Mouse (Mus musculus) liver, adult 2 months (tissue): Measurements from ENCODE around the gene Tmco1. TPM values are rescaled to one million over a fixed set of nuclear protein-coding genes. Genes with fewer than 3 reads are reported as not detected.
A peak's percentile ranks its signal among the peaks of the same experiment; 100 is the strongest.

ENCODE experiments used
- DNase-seq: peaks from one replicate; pipeline ENCODE4 v3.0.0-alpha.2; 2011; ENCODE audit warnings: low read depth, low spot score; ENCODE audit errors: extremely low read depth
- H3K27ac ChIP-seq: fragments of 200-500 bp; replicated peaks from 2 replicates; pipeline ENCODE4 v1.5.1; 2012; ENCODE audit warnings: low read depth, mild to moderate bottlenecking, control low read depth, inconsistent platforms, low read length; ENCODE audit not compliant: insufficient read depth
- H3K27me3 ChIP-seq: fragments of 200-500 bp; 2 replicates; pipeline ENCODE4 v1.6.1; 2012; ENCODE audit warnings: mild to moderate bottlenecking, moderate library complexity, low read length, inconsistent platforms; ENCODE audit not compliant: control insufficient read depth, insufficient read depth
- H3K36me3 ChIP-seq: fragments of 200-500 bp; 2 replicates; pipeline ENCODE4 v1.6.1; 2012; ENCODE audit warnings: low read length, inconsistent platforms; ENCODE audit not compliant: control insufficient read depth, insufficient read depth
- H3K4me1 ChIP-seq: fragments of 200-500 bp; 2 replicates; pipeline ENCODE4 v1.6.1; 2011; ENCODE audit warnings: low read length; ENCODE audit not compliant: control insufficient read depth, insufficient read depth
- H3K4me3 ChIP-seq: fragments of 200-500 bp; 2 replicates; pipeline ENCODE4 v1.5.1; 2011; ENCODE audit warnings: low read depth, mild to moderate bottlenecking, control low read depth, low read length, moderate library complexity; ENCODE audit not compliant: insufficient read depth
- H3K79me2 ChIP-seq: fragments of 200-500 bp; 2 replicates; pipeline ENCODE4 v1.6.1; 2012; ENCODE audit warnings: inconsistent platforms, mild to moderate bottlenecking, low read length, moderate library complexity; ENCODE audit not compliant: control insufficient read depth, insufficient read depth
- H3K9ac ChIP-seq: fragments of 200-500 bp; 2 replicates; pipeline ENCODE4 v1.6.1; 2012; ENCODE audit warnings: low read depth, mild to moderate bottlenecking, control low read depth, inconsistent platforms, low read length
- CTCF ChIP-seq: fragments of 200-500 bp; IDR thresholded peaks from 2 replicates; pipeline ENCODE4 v1.5.1; 2011; ENCODE audit warnings: low read depth, low read length, control low read depth
- POLR2A ChIP-seq: fragments of 200-500 bp; IDR thresholded peaks from 2 replicates; pipeline ENCODE4 v1.6.1; 2011; ENCODE audit warnings: low read length, control low read depth; ENCODE audit not compliant: insufficient read depth; ENCODE audit errors: extremely low read depth
- WGBS: fragments of 180-500 bp; shearing (Covaris S2); methylation state at CpG from one replicate; pipeline ENCODE4 v1.1.7; 2018; 5-methylcytosine and 5-hydroxymethylcytosine counted together
- polyA plus RNA-seq: library from polyadenylated mRNA; depleted of rRNA; stranded (reverse); fragments of >200 nt; gene quantifications from 2 replicates; pipeline ENCODE4 v1.2.3, GENCODE M21; 2012
- total RNA-seq: library from RNA; depleted of rRNA; stranded (reverse); fragments of >200 nt; gene quantifications from 2 replicates; pipeline ENCODE4 v1.2.3, GENCODE M21; 2014

Tmco1 gene
- total and polyA plus RNA-seq, 2 experiments: 71.5 to 162 TPM

- peaks cover 8% of the 10 kb centered on the region; the same call in 1 of the 2 replicates for H3K4me1 ChIP-seq
- H3K79me2 ChIP-seq: peaks cover 17% of the 10 kb centered on the region; the same call in 1 of the 2 replicates
- peak within 1 kb of the TSS; percentile 77 for H3K4me3 ChIP-seq
- WGBS: 0% methylated on average over 2 of the region's 2 CpGs
- no peaks in the 10 kb centered on the region for H3K27me3 ChIP-seq
- DNase-seq: no peak
- H3K9ac ChIP-seq: peak within 1 kb of the TSS; percentile 87
- H3K36me3 ChIP-seq: no peaks in the 10 kb centered on the region
- peak within 1 kb of the TSS; percentile 63 for H3K27ac ChIP-seq
- TF ChIP-seq CTCF (no peak), POLR2A (no peak)
Measured at GRCm38 (mm10) chr1:167285320-167285355, 23.0 kb upstream of the Tmco1 start, which contains the start of gene Uck2. Gene Uck2, minus strand, starts transcription at chr1:167285320.

- no peak for TF ChIP-seq POLR2A
- TF ChIP-seq CTCF: no peak
- Histone ChIP-seq H3K9ac (no peak overlapping the region), H3K4me3 (no peak overlapping the region), H3K27ac (no peak overlapping the region), H3K79me2 (peaks cover 15% of the 10 kb centered on the region; the same call in 1 of the 2 replicates), H3K27me3 (no peaks in the 10 kb centered on the region), H3K36me3 (no peaks in the 10 kb centered on the region), H3K4me1 (peaks cover 8% of the 10 kb centered on the region; the same call in 1 of the 2 replicates)
- DNase-seq: no peak
- WGBS: 9% methylated on average over 8 of the region's 8 CpGs
Measured at GRCm38 (mm10) chr1:167285356-167285755, 22.8 kb upstream of the Tmco1 start.

DNA sequence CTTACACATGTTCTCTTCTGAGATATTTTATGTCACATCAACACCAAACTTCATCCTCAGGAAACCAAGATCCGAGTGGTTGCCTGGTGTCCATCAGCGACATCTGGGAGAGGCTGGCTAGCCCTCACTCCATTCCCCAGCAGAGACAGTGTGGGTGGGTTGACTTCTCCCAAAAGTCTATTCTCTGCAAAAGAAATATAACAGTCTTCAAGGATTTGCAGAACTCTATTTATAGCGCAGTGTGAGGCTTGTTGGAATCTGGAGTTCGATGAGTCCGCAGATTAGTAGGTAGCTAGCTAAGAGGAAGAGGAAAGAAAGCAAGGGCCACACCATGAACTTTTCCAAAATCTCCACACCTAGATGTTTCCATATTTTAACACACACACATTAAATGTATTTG, 21.0 kb upstream of the Tmco1 start:
- Histone ChIP-seq H3K27ac (no peak overlapping the region), H3K27me3 (no peaks in the 10 kb centered on the region), H3K4me1 (peaks cover 8% of the 10 kb centered on the region; the same call in 1 of the 2 replicates), H3K4me3 (no peak overlapping the region), H3K9ac (no peak overlapping the region), H3K36me3 (no peaks in the 10 kb centered on the region), H3K79me2 (peaks cover 12% of the 10 kb centered on the region; the same call in 1 of the 2 replicates)
- TF ChIP-seq POLR2A: no peak
- TF ChIP-seq CTCF: no peak
- no peak for DNase-seq
- WGBS: 86% methylated on average over 5 of the region's 5 CpGs

- H3K4me3 ChIP-seq: no peak overlapping the region
- H3K27me3 ChIP-seq: no peaks in the 10 kb centered on the region
- no peak for TF ChIP-seq POLR2A
- H3K79me2 ChIP-seq: peaks cover 8% of the 10 kb centered on the region; the same call in 1 of the 2 replicates
- WGBS: 57% methylated on average over 11 of the region's 11 CpGs
- H3K36me3 ChIP-seq: no peaks in the 10 kb centered on the region
- no peak overlapping the region for H3K9ac ChIP-seq
- H3K27ac ChIP-seq: no peak overlapping the region
- peaks cover 5% of the 10 kb centered on the region; the same call in 1 of the 2 replicates for H3K4me1 ChIP-seq
- no peak for DNase-seq
Measured at GRCm38 (mm10) chr1:167288665-167289538, 19.3 kb upstream of the Tmco1 start.

DNA sequence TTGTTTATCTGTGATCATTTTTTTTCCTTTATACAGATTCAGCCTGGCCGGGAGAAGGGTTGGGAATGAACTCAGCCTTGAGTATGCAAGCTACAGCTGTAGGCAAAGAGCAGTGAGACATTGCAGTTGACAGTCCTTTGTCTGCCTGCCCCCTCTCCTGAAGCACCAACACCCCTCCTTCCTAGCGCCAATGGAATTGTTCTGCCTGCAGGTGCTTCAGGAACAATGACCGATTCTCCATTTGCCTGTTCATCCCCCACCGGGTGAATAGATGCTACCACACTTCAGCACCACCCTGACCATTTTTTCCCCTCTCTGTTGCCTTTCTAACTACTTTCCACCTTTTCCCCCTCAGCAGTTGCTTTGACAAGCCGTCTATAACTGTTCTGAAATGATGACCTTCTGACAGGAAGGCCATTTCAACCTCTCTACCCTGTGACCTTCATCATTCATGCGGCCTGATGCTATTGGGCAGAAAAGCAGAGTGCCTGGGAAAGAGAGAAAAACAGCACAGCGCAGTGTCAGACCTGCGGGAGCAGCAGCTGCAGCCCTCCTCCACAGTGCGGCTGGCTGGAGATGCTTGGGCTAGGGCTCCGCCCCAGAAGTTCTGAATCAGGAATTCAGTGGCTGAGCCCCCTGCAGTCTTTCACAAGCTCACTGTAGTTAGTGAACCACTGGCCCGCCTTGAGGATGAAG, 18.5 kb upstream of the Tmco1 start:
- TF ChIP-seq POLR2A: no peak
- H3K4me3 ChIP-seq: no peak overlapping the region
- H3K4me1 ChIP-seq: peaks cover 4% of the 10 kb centered on the region; the same call in 1 of the 2 replicates
- no peak overlapping the region for H3K27ac ChIP-seq
- no peak for DNase-seq
- no peak overlapping the region for H3K9ac ChIP-seq
- WGBS: 41% methylated on average over 11 of the region's 11 CpGs
- no peaks in the 10 kb centered on the region for H3K36me3 ChIP-seq
- H3K79me2 ChIP-seq: peaks cover under 1% of the 10 kb centered on the region; the same call in 1 of the 2 replicates
- H3K27me3 ChIP-seq: no peaks in the 10 kb centered on the region

DNA sequence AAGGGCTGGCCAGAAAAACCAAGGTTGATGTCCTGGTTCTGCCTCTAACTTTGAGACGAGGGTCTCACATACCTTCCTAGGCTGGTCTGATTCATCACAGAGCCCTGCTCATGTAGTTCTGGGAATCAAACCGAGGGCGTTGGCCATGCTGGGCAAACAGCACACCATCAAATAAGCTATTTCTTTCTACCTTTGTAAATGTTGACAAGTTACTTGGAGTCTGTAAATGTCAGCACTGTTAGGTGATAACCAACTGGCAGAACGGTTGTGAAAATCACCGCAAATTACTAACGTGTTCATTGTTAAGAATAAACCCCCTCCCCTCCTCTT, 17.9 kb upstream of the Tmco1 start:
- no peaks in the 10 kb centered on the region for H3K27me3 ChIP-seq
- H3K4me1 ChIP-seq: peaks cover 3% of the 10 kb centered on the region; the same call in 1 of the 2 replicates
- no peaks in the 10 kb centered on the region for H3K79me2 ChIP-seq
- 39% methylated on average over 6 of the region's 6 CpGs for WGBS
- no peak overlapping the region for H3K9ac ChIP-seq
- no peak for TF ChIP-seq POLR2A
- H3K27ac ChIP-seq: no peak overlapping the region
- no peak for DNase-seq
- no peak overlapping the region for H3K4me3 ChIP-seq
- no peaks in the 10 kb centered on the region for H3K36me3 ChIP-seq
